Mouse (Mus musculus): ENCODE measurements around the gene Lst1.

Gene Lst1

GRCm38 (mm10) chr17:35209785-35210535 is 21.7 kb upstream of the Lst1 start:
- DNase-seq (ENCODE audit: low spot score) = no peak

GRCm38 (mm10) chr17:35205380-35205769 is 17.1 kb upstream of the Lst1 start:
- DNase-seq (ENCODE audit: low spot score) = no peak

GRCm38 (mm10) chr17:35204494-35205379 is 16.5 kb upstream of the Lst1 start, which contains the start of gene Lta:
Gene Lta (minus strand): TSS chr17:35205351.
- DNase-seq (ENCODE audit: low spot score) = no peak

GRCm38 (mm10) chr17:35202442-35202841 is 14.2 kb upstream of the Lst1 start:
- DNase-seq (ENCODE audit: low spot score) = no peak

GRCm38 (mm10) chr17:35201787-35202186 is 13.5 kb upstream of the Lst1 start, which contains the start of gene Tnf:
Gene Tnf (minus strand): TSS chr17:35202007.
- no peak for DNase-seq (ENCODE audit: low spot score)

GRCm38 (mm10) chr17:35201128-35201527 is 12.9 kb upstream of the Lst1 start:
- DNase-seq (ENCODE audit: low spot score) = no peak

GRCm38 (mm10) chr17:35200398-35200797 is 12.2 kb upstream of the Lst1 start:
- DNase-seq (ENCODE audit: low spot score) = no peak

GRCm38 (mm10) chr17:35198946-35199345 is 10.7 kb upstream of the Lst1 start:
- DNase-seq (ENCODE audit: low spot score) = no peak

GRCm38 (mm10) chr17:35198029-35198428 is 9.8 kb upstream of the Lst1 start:
- DNase-seq (ENCODE audit: low spot score) = no peak

GRCm38 (mm10) chr17:35197126-35197525 is 8.9 kb upstream of the Lst1 start:
- DNase-seq (ENCODE audit: low spot score) = no peak

- no peak for DNase-seq (ENCODE audit: low spot score)
Measured at GRCm38 (mm10) chr17:35196321-35196641, 8.0 kb upstream of the Lst1 start.

GRCm38 (mm10) chr17:35195631-35196320 is 7.5 kb upstream of the Lst1 start:
- DNase-seq (ENCODE audit: low spot score) = peak; percentile 81

GRCm38 (mm10) chr17:35194844-35195630 is 6.8 kb upstream of the Lst1 start:
- DNase-seq (ENCODE audit: low spot score) = no peak

- DNase-seq (ENCODE audit: low spot score) = no peak
Measured at GRCm38 (mm10) chr17:35193881-35194843, 5.9 kb upstream of the Lst1 start, which contains the start of gene Ltb. Gene Ltb (plus strand): TSS chr17:35194439.

GRCm38 (mm10) chr17:35192924-35193323 is 4.7 kb upstream of the Lst1 start:
- DNase-seq (ENCODE audit: low spot score) = no peak

- no peak for DNase-seq (ENCODE audit: low spot score)
Measured at GRCm38 (mm10) chr17:35191723-35192122, 3.5 kb upstream of the Lst1 start.

- DNase-seq (ENCODE audit: low spot score) = no peak
Measured at GRCm38 (mm10) chr17:35190096-35190495, 1.9 kb upstream of the Lst1 start.

GRCm38 (mm10) chr17:35189186-35189585 is 947 bp upstream of the Lst1 start:
- no peak for DNase-seq (ENCODE audit: low spot score)

GRCm38 (mm10) chr17:35187345-35187744 is 894 bp downstream of the Lst1 start:
- DNase-seq (ENCODE audit: low spot score) = no peak

- DNase-seq (ENCODE audit: low spot score) = no peak
Measured at GRCm38 (mm10) chr17:35186681-35187080, 1.6 kb downstream of the Lst1 start.
